Mouse (Mus musculus) heart, adult 2 months (tissue): Measurements from ENCODE around the gene Myl7. TPM values are rescaled to one million over a fixed set of nuclear protein-coding genes. Genes with fewer than 3 reads are reported as not detected.
A peak's percentile ranks its signal among the peaks of the same experiment; 100 is the strongest.

Experiments
- DNase-seq, 2 experiments: peaks; one replicate each; pipeline ENCODE4 v3.0.0; 2021
- H3K27ac ChIP-seq: fragments of 200-600 bp; 2 replicates; pipeline ENCODE4 v1.8.1; 2022
- H3K27me3 ChIP-seq: fragments of 200-500 bp; 2 replicates; pipeline ENCODE4 v1.6.1; 2012; ENCODE audit warnings: mild to moderate bottlenecking, low read length, inconsistent platforms, mixed read lengths; ENCODE audit not compliant: control insufficient read depth, insufficient read depth
- H3K36me3 ChIP-seq: fragments of 200-500 bp; 2 replicates; pipeline ENCODE4 v1.6.1; 2012; ENCODE audit warnings: low read length, inconsistent platforms; ENCODE audit not compliant: control insufficient read depth, insufficient read depth
- H3K4me1 ChIP-seq: fragments of 200-500 bp; 2 replicates; pipeline ENCODE4 v1.6.1; 2011; ENCODE audit warnings: low read length; ENCODE audit not compliant: control insufficient read depth, insufficient read depth
- H3K4me3 ChIP-seq: fragments of 200-600 bp; 2 replicates; pipeline ENCODE4 v1.8.1; 2022
- H3K79me2 ChIP-seq: fragments of 200-500 bp; replicated peaks from 2 replicates; pipeline ENCODE4 v1.6.1; 2012; ENCODE audit warnings: mild to moderate bottlenecking, inconsistent platforms, low read length, moderate library complexity, mixed read lengths; ENCODE audit not compliant: control insufficient read depth, insufficient read depth
- H3K9ac ChIP-seq: fragments of 200-500 bp; 2 replicates; pipeline ENCODE4 v1.6.1; 2012; ENCODE audit warnings: low read depth, mild to moderate bottlenecking, control low read depth, inconsistent platforms, low read length, mixed read lengths
- CTCF ChIP-seq: fragments of 200-600 bp; IDR thresholded peaks from 2 replicates; pipeline ENCODE4 v1.8.1; 2022; ENCODE audit warnings: antibody characterized with exemption, mild to moderate bottlenecking, moderate library complexity
- EP300 ChIP-seq: fragments of 200-500 bp; IDR thresholded peaks from 2 replicates; pipeline ENCODE4 v1.6.1; 2011; ENCODE audit warnings: low read depth, low read length, control low read depth; ENCODE audit not compliant: insufficient read depth
- POLR2A ChIP-seq: fragments of 200-500 bp; IDR thresholded peaks from 2 replicates; pipeline ENCODE4 v1.6.1; 2011; ENCODE audit warnings: mild to moderate bottlenecking, low read depth, low read length, control low read depth; ENCODE audit not compliant: insufficient read depth
- WGBS: fragments of 180-500 bp; shearing (Covaris S2); methylation state at CpG from one replicate; pipeline ENCODE4 v1.1.7; 2018; 5-methylcytosine and 5-hydroxymethylcytosine counted together
- intact Hi-C: fragments of 180-260 bp; cut with DNase I; formaldehyde crosslinking; loops from one replicate; pipeline ENCODE4 v1.15.1; 2025
- polyA plus RNA-seq: library from polyadenylated mRNA; depleted of rRNA; stranded (reverse); fragments of >200 nt; gene quantifications from 2 replicates; pipeline ENCODE4 v1.2.3, GENCODE M21; 2012
- total RNA-seq, 2 experiments: library from RNA; stranded (reverse); gene quantifications; 2 replicates each; pipeline ENCODE4 v1.2.3; 2021

Myl7 gene
- total and polyA plus RNA-seq, 3 experiments: 463 to 1,658 (median 551) TPM

- H3K4me1 ChIP-seq: peaks cover 3% of the 10 kb centered on the region
- intact Hi-C loops: no loop called here
- H3K36me3 ChIP-seq: no peaks in the 10 kb centered on the region
- H3K9ac ChIP-seq: no peak overlapping the region
- H3K27me3 ChIP-seq: no peaks in the 10 kb centered on the region
- 61% methylated on average over 6 of the region's 6 CpGs for WGBS
- no peak for TF ChIP-seq EP300
- no peak for TF ChIP-seq CTCF
- no peak for TF ChIP-seq POLR2A
- H3K27ac ChIP-seq: no peak overlapping the region
- H3K79me2 ChIP-seq: no peaks in the 10 kb centered on the region
- H3K4me3 ChIP-seq: no peak overlapping the region
- DNase-seq: no peak
Observed at GRCm38 (mm10) chr11:5860639-5861038, 37.9 kb downstream of the Myl7 start.

DNA sequence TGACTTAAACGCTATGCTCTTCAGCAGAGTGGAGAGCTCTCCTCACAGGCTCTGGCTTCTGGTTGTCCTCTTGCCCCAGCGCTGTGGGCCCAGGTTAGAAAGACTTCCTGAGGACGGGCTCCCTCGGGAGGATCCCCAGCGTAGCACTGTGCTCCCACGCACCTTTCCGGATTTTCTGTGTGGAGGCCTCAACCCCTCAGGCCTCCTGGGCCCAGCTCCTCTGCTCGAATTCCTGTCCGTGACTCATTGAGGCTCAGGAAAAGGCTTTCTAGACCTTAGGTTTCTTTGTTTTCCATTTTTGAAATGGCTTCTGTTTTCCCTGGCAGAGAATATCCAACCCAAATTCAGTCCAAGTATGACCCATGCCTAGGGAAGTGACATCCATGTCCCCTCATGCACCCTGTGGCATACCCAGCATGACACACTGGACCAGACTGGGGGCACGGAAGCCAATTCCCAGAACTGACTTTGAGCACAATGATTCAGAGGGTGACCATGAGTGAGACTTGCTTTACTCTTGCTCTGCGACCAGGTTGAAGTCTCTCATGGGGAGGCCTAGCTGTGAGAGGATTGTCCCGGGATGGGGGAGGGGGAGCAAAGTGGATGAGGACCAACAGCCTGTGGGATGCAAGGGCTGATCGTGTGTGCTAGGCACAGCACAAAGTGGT, 38.6 kb downstream of the Myl7 start:
- intact Hi-C loops: no loop called here
- H3K9ac ChIP-seq: no peak overlapping the region
- H3K79me2 ChIP-seq: no peaks in the 10 kb centered on the region
- no peak overlapping the region for H3K4me3 ChIP-seq
- no peak for TF ChIP-seq POLR2A
- 65% methylated on average over 13 of the region's 13 CpGs for WGBS
- peaks cover 3% of the 10 kb centered on the region for H3K4me1 ChIP-seq
- no peak for DNase-seq
- H3K27ac ChIP-seq: no peak overlapping the region
- H3K36me3 ChIP-seq: no peaks in the 10 kb centered on the region
- H3K27me3 ChIP-seq: no peaks in the 10 kb centered on the region

GRCm38 (mm10) chr11:5858723-5859122, 39.9 kb downstream of the Myl7 start:
- intact Hi-C loops: no loop called here
- WGBS: 97% methylated on average over 1 of the region's 1 CpGs
- no peak for DNase-seq
- no peaks in the 10 kb centered on the region for H3K27me3 ChIP-seq
- no peaks in the 10 kb centered on the region for H3K79me2 ChIP-seq
- no peaks in the 10 kb centered on the region for H3K36me3 ChIP-seq
- TF ChIP-seq POLR2A: no peak
- no peak for TF ChIP-seq EP300
- TF ChIP-seq CTCF: peak; percentile 45
- H3K9ac ChIP-seq: no peak overlapping the region
- peaks cover 3% of the 10 kb centered on the region for H3K4me1 ChIP-seq
- no peak overlapping the region for H3K4me3 ChIP-seq
- no peak overlapping the region for H3K27ac ChIP-seq

DNA sequence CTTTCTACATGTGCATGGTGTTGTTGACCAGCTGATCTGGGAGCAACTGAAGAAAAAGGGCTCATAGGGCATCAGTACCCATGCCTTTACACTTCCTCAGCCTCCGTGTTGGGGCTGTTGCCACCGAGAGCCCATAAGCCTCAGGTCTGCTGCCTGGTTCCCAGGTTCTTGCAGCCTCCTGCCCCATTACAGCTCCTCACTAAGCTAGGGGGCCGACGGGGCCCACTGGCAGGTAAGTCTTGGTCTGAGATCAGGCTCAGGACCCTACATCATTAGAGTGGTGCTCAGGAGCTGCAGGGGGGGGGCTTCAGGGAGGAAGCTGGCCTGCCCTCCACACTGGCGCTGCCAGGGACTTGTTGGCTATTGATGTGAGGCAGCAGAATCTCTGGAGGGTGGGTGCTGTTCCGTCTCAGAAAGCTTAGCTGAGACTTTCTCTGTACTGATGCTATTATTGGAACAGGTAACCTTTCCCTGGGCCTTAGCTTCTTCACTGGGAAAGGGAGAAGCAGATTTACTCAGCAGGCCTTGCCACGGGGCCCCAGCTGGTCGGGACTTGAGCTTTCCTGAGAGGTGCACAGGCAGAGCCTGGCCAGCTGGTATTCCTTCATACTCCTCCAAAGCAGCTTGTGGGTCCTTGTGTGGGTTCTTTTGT, 42.0 kb downstream of the Myl7 start:
- WGBS: 80% methylated on average over 8 of the region's 8 CpGs
- no peak for DNase-seq
- intact Hi-C loops: no loop called here
- Histone ChIP-seq H3K36me3 (no peaks in the 10 kb centered on the region), H3K9ac (no peak overlapping the region), H3K4me3 (no peak overlapping the region), H3K4me1 (peaks cover 3% of the 10 kb centered on the region), H3K79me2 (no peaks in the 10 kb centered on the region), H3K27me3 (no peaks in the 10 kb centered on the region), H3K27ac (no peak overlapping the region)
- TF ChIP-seq POLR2A (no peak), EP300 (no peak), CTCF (no peak)

- H3K36me3 ChIP-seq: no peaks in the 10 kb centered on the region
Observed at GRCm38 (mm10) chr11:5855902-5856301, 42.7 kb downstream of the Myl7 start.

GRCm38 (mm10) chr11:5855481-5855880, 43.1 kb downstream of the Myl7 start:
- H3K79me2 ChIP-seq: no peaks in the 10 kb centered on the region
- H3K27me3 ChIP-seq: no peaks in the 10 kb centered on the region
- intact Hi-C loops: no loop called here
- no peak for TF ChIP-seq POLR2A
- no peak for TF ChIP-seq EP300
- TF ChIP-seq CTCF: no peak
- H3K4me1 ChIP-seq: no peaks in the 10 kb centered on the region; the same call in 1 of the 2 replicates
- no peak overlapping the region for H3K4me3 ChIP-seq
- H3K9ac ChIP-seq: no peak overlapping the region
- no peak overlapping the region for H3K27ac ChIP-seq
- H3K36me3 ChIP-seq: no peaks in the 10 kb centered on the region
- no peak for DNase-seq

More at GRCm38 (mm10) chr11:5855902-5856301, 42.7 kb downstream of the Myl7 start:
- Histone ChIP-seq H3K9ac (no peak overlapping the region), H3K4me1 (no peaks in the 10 kb centered on the region; the same call in 1 of the 2 replicates), H3K27ac (peak overlapping the region; percentile 33; the same call in 1 of the 2 replicates), H3K27me3 (no peaks in the 10 kb centered on the region), H3K4me3 (no peak overlapping the region), H3K79me2 (no peaks in the 10 kb centered on the region)
- TF ChIP-seq CTCF (no peak), POLR2A (no peak), EP300 (0 out of 2 replicates have a peak, but pooled peaks have one; percentile 12)
- intact Hi-C loops: no loop called here
- WGBS: 45% methylated on average over 7 of the region's 7 CpGs
- DNase-seq: peak; percentile 69 to 72
